Comparison of ENCODE assay signal across 9 mouse cellular contexts in genomic region chr2:164386953-164387352, GRCm38 (mm10). TPM values are rescaled to one million over a fixed set of nuclear protein-coding genes. Genes with fewer than 3 reads are reported as not detected.
DNase-seq lines count a peak whose midpoint lies in the region; ATAC-seq lines count a peak whose summit lies in the region.
"Had no signal": no experiment of that assay in that cellular context is flagged by ENCODE, and none has a peak within 500 bp of the region (broad histone marks: within the 10 kb centered on the region; RNA-seq: fewer than 3 reads in every experiment).

No protein-coding gene starts in this region.

- no peak overlapping the region for H3K9ac ChIP-seq in hindbrain, embryonic 11.5 days (ENCODE audit: low read depth, low read length)
- no peak overlapping the region for H3K9ac ChIP-seq in hindbrain, embryonic 16.5 days (ENCODE audit: low read depth, low read length)
- no peak overlapping the region for H3K9ac ChIP-seq in limb, embryonic 15.5 days

- H3K9me3 ChIP-seq in hindbrain, embryonic 11.5 days (ENCODE audit: control insufficient read depth, low read length), result no peaks in the 10 kb centered on the region
- no peaks in the 10 kb centered on the region for H3K9me3 ChIP-seq in hindbrain, embryonic 16.5 days (ENCODE audit: control insufficient read depth, low read length)
- H3K9me3 ChIP-seq in limb, embryonic 15.5 days, result no peaks in the 10 kb centered on the region

- H3K27me3 ChIP-seq in hindbrain, embryonic 11.5 days (ENCODE audit: control insufficient read depth, insufficient read depth, low read length), result peaks cover 10% of the 10 kb centered on the region
- peaks cover 3% of the 10 kb centered on the region; the same call in 1 of the 2 replicates for H3K27me3 ChIP-seq in hindbrain, embryonic 16.5 days (replicated peaks; ENCODE audit: control insufficient read depth, insufficient read depth, low read length)
- peaks cover 22% of the 10 kb centered on the region for H3K27me3 ChIP-seq in limb, embryonic 15.5 days

- H3K36me3 ChIP-seq in hindbrain, embryonic 11.5 days (ENCODE audit: control insufficient read depth, insufficient read depth, low read length), result no peaks in the 10 kb centered on the region
- no peaks in the 10 kb centered on the region for H3K36me3 ChIP-seq in hindbrain, embryonic 16.5 days (ENCODE audit: control insufficient read depth, insufficient read depth, low read length)
- H3K36me3 ChIP-seq in limb, embryonic 15.5 days, result no peaks in the 10 kb centered on the region; the same call in 1 of the 2 replicates

- H3K4me2 ChIP-seq in hindbrain, embryonic 11.5 days (replicated peaks; ENCODE audit: low read depth, low read length), result no peak overlapping the region
- no peak overlapping the region for H3K4me2 ChIP-seq in hindbrain, embryonic 16.5 days (ENCODE audit: low read length)
- H3K4me2 ChIP-seq in limb, embryonic 15.5 days, result peak overlapping the region; percentile 15; the same call in 1 of the 2 replicates

- no peak overlapping the region for H3K27ac ChIP-seq in hindbrain, embryonic 11.5 days (ENCODE audit: low read depth, low read length)
- no peak overlapping the region for H3K27ac ChIP-seq in hindbrain, embryonic 16.5 days (ENCODE audit: low read depth, low read length)
- peak overlapping the region; percentile 54; the same call in 1 of the 2 replicates for H3K27ac ChIP-seq in limb, embryonic 15.5 days
- H3K27ac ChIP-seq: macrophage had no signal

- 21% methylated on average over 8 of the region's 8 CpGs for WGBS in hindbrain, embryonic 11.5 days
- WGBS in hindbrain, embryonic 16.5 days, result 15% methylated on average over 8 of the region's 8 CpGs
- 12% methylated on average over 8 of the region's 8 CpGs for WGBS in limb, embryonic 15.5 days

- H3K4me3 ChIP-seq in hindbrain, embryonic 11.5 days (ENCODE audit: low read depth, low read length), result no peak overlapping the region
- no peak overlapping the region for H3K4me3 ChIP-seq in hindbrain, embryonic 16.5 days (ENCODE audit: low read length)
- H3K4me3 ChIP-seq in limb, embryonic 15.5 days, result no peak overlapping the region

- no peak for ATAC-seq in hindbrain, embryonic 11.5 days (ENCODE audit: low FRiP score)
- no peak for ATAC-seq in hindbrain, embryonic 16.5 days
- peak; percentile 61 for ATAC-seq in inflammation-experienced regulatory T-cells, adult 6 months
- no peak for ATAC-seq in limb, embryonic 15.5 days (ENCODE audit: insufficient number of reproducible peaks, low FRiP score, low TSS enrichment, low read depth)
- no peak for ATAC-seq in erythroblast, adult 5-6 weeks (replicated peaks; ENCODE audit: low FRiP score, poor library complexity, severe bottlenecking)

- H3K4me1 ChIP-seq in hindbrain, embryonic 11.5 days (replicated peaks; ENCODE audit: control insufficient read depth, insufficient read depth, low read length), result peaks cover 5% of the 10 kb centered on the region; the same call in 1 of the 2 replicates
- H3K4me1 ChIP-seq in hindbrain, embryonic 16.5 days (ENCODE audit: control insufficient read depth, insufficient read depth, low read depth, low read length), result peaks cover 7% of the 10 kb centered on the region
- H3K4me1 ChIP-seq in limb, embryonic 15.5 days, result peaks cover 40% of the 10 kb centered on the region

- peak; percentile 59 for DNase-seq in hindbrain, embryonic 11.5 days (ENCODE audit: low spot score)
- peak; percentile 64 for DNase-seq in CD4-positive, CD25-positive, alpha-beta regulatory T cell, adult 2 months (ENCODE audit: low read depth, low spot score)
- DNase-seq in adrenal gland, postnatal 36 days, result peak; percentile 39 to 51
- peak; percentile 49 for DNase-seq in right cerebral cortex, postnatal 4 days

RNA-seq across cellular contexts. Expression of gene Slpi, which starts 1.9 kb away (rescaled TPM):
- 0.43 and 0.46 TPM in 2 replicates for polyA plus RNA-seq in hindbrain, embryonic 11.5 days (2014; fragmentation: Nextera tagmentation; extraction: Ambion mirVana)
- 0.66 and 0.75 TPM in 2 replicates for polyA plus RNA-seq in hindbrain, embryonic 16.5 days (2015; fragmentation: Nextera tagmentation; extraction: Ambion mirVana)
- 10 to 100 TPM; 17.0 to 18.0 TPM for total RNA-seq in adrenal gland, postnatal 36 days (2021)
- 1 to 10 TPM; 3.3 to 7.1 (median 3.8) TPM for polyA plus RNA-seq in inflammation-experienced regulatory T-cells, adult 6 months (2017; shearing (Covaris generic))
- 4.3 TPM in 2 replicates for polyA plus RNA-seq in limb, embryonic 15.5 days (2015; fragmentation: Nextera tagmentation; extraction: Ambion mirVana)
- 78.0 and 99.7 TPM in 2 replicates for total RNA-seq in erythroblast, adult 5-6 weeks (2015; ENCODE audit: low replicate concordance)
- total RNA-seq in erythroblast, adult 5-6 weeks (2017; ENCODE audit: low replicate concordance), result 6.9 and 12.7 TPM in 2 replicates

RNA-seq across cellular contexts. Expression of gene Rbpjl, which starts 16.0 kb away (rescaled TPM):
- polyA plus RNA-seq in hindbrain, embryonic 11.5 days (2014; fragmentation: Nextera tagmentation; extraction: Ambion mirVana), result not detected in 2 replicates
- 0.06 and 0.15 TPM in 2 replicates for polyA plus RNA-seq in hindbrain, embryonic 16.5 days (2015; fragmentation: Nextera tagmentation; extraction: Ambion mirVana)
- not detected for total RNA-seq in adrenal gland, postnatal 36 days (2021)
- not detected for polyA plus RNA-seq in inflammation-experienced regulatory T-cells, adult 6 months (2017; shearing (Covaris generic))
- 1.2 and 1.3 TPM in 2 replicates for polyA plus RNA-seq in limb, embryonic 15.5 days (2015; fragmentation: Nextera tagmentation; extraction: Ambion mirVana)
- not detected in 2 replicates for total RNA-seq in erythroblast, adult 5-6 weeks (2015; ENCODE audit: low replicate concordance)
- total RNA-seq in erythroblast, adult 5-6 weeks (2017; ENCODE audit: low replicate concordance), result not detected in 2 replicates
- polyA plus RNA-seq: macrophage had no signal

RNA-seq across cellular contexts. Expression of gene Matn4, which starts 18.0 kb away (rescaled TPM):
- polyA plus RNA-seq in hindbrain, embryonic 11.5 days (2014; fragmentation: Nextera tagmentation; extraction: Ambion mirVana), result 0.71 and 0.91 TPM in 2 replicates
- polyA plus RNA-seq in hindbrain, embryonic 16.5 days (2015; fragmentation: Nextera tagmentation; extraction: Ambion mirVana), result 3.8 TPM in 2 replicates
- 1 to 10 TPM in 1 of 2 experiments, under 1 TPM in 1; 0.92 to 1.4 TPM for total RNA-seq in adrenal gland, postnatal 36 days (2021)
- under 1 TPM in 1 of 3 experiments, not detected in 2; 0.21 TPM for polyA plus RNA-seq in inflammation-experienced regulatory T-cells, adult 6 months (2017; shearing (Covaris generic))
- 108 and 113 TPM in 2 replicates for polyA plus RNA-seq in limb, embryonic 15.5 days (2015; fragmentation: Nextera tagmentation; extraction: Ambion mirVana)
- total RNA-seq in erythroblast, adult 5-6 weeks (2015; ENCODE audit: low replicate concordance), result not detected in 2 replicates
- total RNA-seq in erythroblast, adult 5-6 weeks (2017; ENCODE audit: low replicate concordance), result not detected in 2 replicates
- polyA plus RNA-seq: macrophage had no signal

RNA-seq across cellular contexts. Expression of gene Svs5, which starts 54.4 kb away (rescaled TPM):
- polyA plus RNA-seq in hindbrain, embryonic 11.5 days (2014; fragmentation: Nextera tagmentation; extraction: Ambion mirVana), result not detected in 2 replicates
- not detected in 2 replicates for polyA plus RNA-seq in hindbrain, embryonic 16.5 days (2015; fragmentation: Nextera tagmentation; extraction: Ambion mirVana)
- total RNA-seq in adrenal gland, postnatal 36 days (2021), result 1 to 10 TPM; 2.7 to 4.3 TPM
- not detected for polyA plus RNA-seq in inflammation-experienced regulatory T-cells, adult 6 months (2017; shearing (Covaris generic))
- polyA plus RNA-seq in limb, embryonic 15.5 days (2015; fragmentation: Nextera tagmentation; extraction: Ambion mirVana), result not detected in 2 replicates
- not detected in 2 replicates for total RNA-seq in erythroblast, adult 5-6 weeks (2015; ENCODE audit: low replicate concordance)
- not detected in 2 replicates for total RNA-seq in erythroblast, adult 5-6 weeks (2017; ENCODE audit: low replicate concordance)
- polyA plus RNA-seq: macrophage had no signal

RNA-seq across cellular contexts. Expression of gene Sdc4, which starts 56.7 kb away (rescaled TPM):
- 9.8 and 11.6 TPM in 2 replicates for polyA plus RNA-seq in hindbrain, embryonic 11.5 days (2014; fragmentation: Nextera tagmentation; extraction: Ambion mirVana)
- polyA plus RNA-seq in hindbrain, embryonic 16.5 days (2015; fragmentation: Nextera tagmentation; extraction: Ambion mirVana), result 13.0 and 15.3 TPM in 2 replicates
- 100 to 1,000 TPM; 116 to 144 TPM for total RNA-seq in adrenal gland, postnatal 36 days (2021)
- polyA plus RNA-seq in inflammation-experienced regulatory T-cells, adult 6 months (2017; shearing (Covaris generic)), result 10 to 100 TPM; 12.0 to 42.7 (median 41.8) TPM
- 107 and 110 TPM in 2 replicates for polyA plus RNA-seq in limb, embryonic 15.5 days (2015; fragmentation: Nextera tagmentation; extraction: Ambion mirVana)
- 0.38 and 0.42 TPM in 2 replicates for total RNA-seq in erythroblast, adult 5-6 weeks (2015; ENCODE audit: low replicate concordance)
- total RNA-seq in erythroblast, adult 5-6 weeks (2017; ENCODE audit: low replicate concordance), result 0.09 and 0.98 TPM in 2 replicates

Comparison
In these comparisons a context has a peak if more than half of its experiments do, and no peak if none do; other contexts are left out.
1. RNA of gene Matn4, which starts 18.0 kb away (polyA plus RNA-seq): 108 to 113 TPM in limb, embryonic 15.5 days; 3.8 TPM in hindbrain, embryonic 16.5 days, 0.71 to 0.91 TPM in hindbrain, embryonic 11.5 days and 0.21 TPM in inflammation-experienced regulatory T-cells, adult 6 months; every median in the first group is over 10 times any median in the second.
2. Peak in every context shown above with its lines, with median percentiles within 50 percentile points of each other: DNase-seq.